Mouse (Mus musculus): Measurements from ENCODE around the gene 4930442H23Rik. TPM values are rescaled to one million over a fixed set of nuclear protein-coding genes. Genes with fewer than 3 reads are reported as not detected.

Gene 4930442H23Rik
- polyA plus RNA-seq, 1 experiment from 2014 or later, result 0.16 TPM

GRCm38 (mm10) chr10:81195300-81195699 is 11.7 kb upstream of the 4930442H23Rik start:
- Histone ChIP-seq H3K4me3 (ENCODE audit: low read depth, low read length) (no peak overlapping the region), H3K4me2 (replicated peaks; ENCODE audit: low read depth, low read length) (no peak overlapping the region)

GRCm38 (mm10) chr10:81193991-81194774 is 10.5 kb upstream of the 4930442H23Rik start:
- 0 out of 2 replicates have a peak, but pooled peaks have one; percentile 5 for ATAC-seq
- H3K36me3 ChIP-seq (ENCODE audit: insufficient read depth, low read length), result 0 out of 2 replicates have a peak, but pooled peaks cover 8% of the 10 kb centered on the region
- TF ChIP-seq CTCF (IDR thresholded peaks at IDR 0.05), result no peak
- TF ChIP-seq EP300 (IDR thresholded peaks at IDR 0.05), result no peak
- H3K4me3 ChIP-seq (ENCODE audit: low read depth, low read length), result no peak overlapping the region
- WGBS, result 12% methylated on average over 37 of the region's 37 CpGs
- H3K4me1 ChIP-seq (ENCODE audit: insufficient read depth, low read depth, low read length), result peaks cover 9% of the 10 kb centered on the region; the same call in 1 of the 2 replicates
- no peak overlapping the region for H3K27ac ChIP-seq (ENCODE audit: low read length)
- peak overlapping the region; percentile 30 for H3K4me2 ChIP-seq (replicated peaks; ENCODE audit: low read depth, low read length)
- H3K9ac ChIP-seq (replicated peaks; ENCODE audit: low read depth), result no peak overlapping the region; the same call in 1 of the 2 replicates
- no peaks in the 10 kb centered on the region for H3K9me3 ChIP-seq (ENCODE audit: low read length)
- H3K27me3 ChIP-seq (replicated peaks; ENCODE audit: insufficient read depth, low read length), result peaks cover 9% of the 10 kb centered on the region; the same call in 1 of the 2 replicates
- DNase-seq (ENCODE audit: low spot score), result peak; percentile 41

More at GRCm38 (mm10) chr10:81195300-81195699, 11.7 kb upstream of the 4930442H23Rik start:
- Histone ChIP-seq H3K4me1 (ENCODE audit: insufficient read depth, low read depth, low read length) (peaks cover 9% of the 10 kb centered on the region; the same call in 1 of the 2 replicates), H3K36me3 (ENCODE audit: insufficient read depth, low read length) (0 out of 2 replicates have a peak, but pooled peaks cover 2% of the 10 kb centered on the region), H3K27me3 (replicated peaks; ENCODE audit: insufficient read depth, low read length) (peaks cover 9% of the 10 kb centered on the region; the same call in 1 of the 2 replicates), H3K27ac (ENCODE audit: low read length) (no peak overlapping the region), H3K9ac (replicated peaks; ENCODE audit: low read depth) (no peak overlapping the region), H3K9me3 (ENCODE audit: low read length) (no peaks in the 10 kb centered on the region)
- DNase-seq (ENCODE audit: low spot score), result no peak
- TF ChIP-seq EP300 (IDR thresholded peaks at IDR 0.05) (no peak), CTCF (IDR thresholded peaks at IDR 0.05) (no peak)
- WGBS, result 47% methylated on average over 4 of the region's 4 CpGs
- no peak for ATAC-seq

- H3K27me3 ChIP-seq (replicated peaks; ENCODE audit: insufficient read depth, low read length), result peaks cover 9% of the 10 kb centered on the region; the same call in 1 of the 2 replicates
- peak overlapping the region; percentile 86; the same call in 1 of the 2 replicates for H3K27ac ChIP-seq (ENCODE audit: low read length)
- peaks cover 9% of the 10 kb centered on the region; the same call in 1 of the 2 replicates for H3K4me1 ChIP-seq (ENCODE audit: insufficient read depth, low read depth, low read length)
- peaks cover 13% of the 10 kb centered on the region; the same call in 1 of the 2 replicates for H3K36me3 ChIP-seq (ENCODE audit: insufficient read depth, low read length)
- no peak overlapping the region for H3K9ac ChIP-seq (replicated peaks; ENCODE audit: low read depth)
- TF ChIP-seq EP300 (IDR thresholded peaks at IDR 0.05) (no peak), CTCF (IDR thresholded peaks at IDR 0.05) (no peak)
- WGBS, result 4% methylated on average over 19 of the region's 19 CpGs
- H3K4me3 ChIP-seq (ENCODE audit: low read depth, low read length), result peak overlapping the region; percentile 60
- H3K9me3 ChIP-seq (ENCODE audit: low read length), result no peaks in the 10 kb centered on the region
- ATAC-seq (no peak), DNase-seq (ENCODE audit: low spot score) (no peak)
- H3K4me2 ChIP-seq (replicated peaks; ENCODE audit: low read depth, low read length), result peak overlapping the region; percentile 85
Measured at GRCm38 (mm10) chr10:81192968-81193501, 9.4 kb upstream of the 4930442H23Rik start.

GRCm38 (mm10) chr10:81192270-81192967 is 8.8 kb upstream of the 4930442H23Rik start:
- ATAC-seq (peak; percentile 88), DNase-seq (ENCODE audit: low spot score) (peak; percentile 91)
- H3K27me3 ChIP-seq (replicated peaks; ENCODE audit: insufficient read depth, low read length), result peaks cover 9% of the 10 kb centered on the region; the same call in 1 of the 2 replicates
- H3K9ac ChIP-seq (replicated peaks; ENCODE audit: low read depth), result peak overlapping the region; percentile 26; the same call in 1 of the 2 replicates
- peaks cover 13% of the 10 kb centered on the region; the same call in 1 of the 2 replicates for H3K36me3 ChIP-seq (ENCODE audit: insufficient read depth, low read length)
- peak overlapping the region; percentile 60 for H3K4me3 ChIP-seq (ENCODE audit: low read depth, low read length)
- peak overlapping the region; percentile 85 for H3K4me2 ChIP-seq (replicated peaks; ENCODE audit: low read depth, low read length)
- peak overlapping the region; percentile 86 for H3K27ac ChIP-seq (ENCODE audit: low read length)
- 1% methylated on average over 85 of the region's 93 CpGs for WGBS
- TF ChIP-seq CTCF (IDR thresholded peaks at IDR 0.05) (peak; percentile 36), EP300 (IDR thresholded peaks at IDR 0.05) (no peak)
- H3K4me1 ChIP-seq (ENCODE audit: insufficient read depth, low read depth, low read length), result peaks cover 9% of the 10 kb centered on the region; the same call in 1 of the 2 replicates
- H3K9me3 ChIP-seq (ENCODE audit: low read length), result no peaks in the 10 kb centered on the region

- 57% methylated on average over 18 of the region's 18 CpGs for WGBS
- H3K4me3 ChIP-seq (ENCODE audit: low read depth, low read length), result peak overlapping the region; percentile 60; the same call in 1 of the 2 replicates
- ATAC-seq (peak; percentile 14), DNase-seq (ENCODE audit: low spot score) (peak; percentile 33)
- no peaks in the 10 kb centered on the region for H3K9me3 ChIP-seq (ENCODE audit: low read length)
- H3K9ac ChIP-seq (replicated peaks; ENCODE audit: low read depth), result peak overlapping the region; percentile 26; the same call in 1 of the 2 replicates
- H3K4me2 ChIP-seq (replicated peaks; ENCODE audit: low read depth, low read length), result peak overlapping the region; percentile 85; the same call in 1 of the 2 replicates
- no peak for TF ChIP-seq CTCF (IDR thresholded peaks at IDR 0.05)
- no peak for TF ChIP-seq EP300 (IDR thresholded peaks at IDR 0.05)
- H3K4me1 ChIP-seq (ENCODE audit: insufficient read depth, low read depth, low read length), result peaks cover 9% of the 10 kb centered on the region; the same call in 1 of the 2 replicates
- H3K27ac ChIP-seq (ENCODE audit: low read length), result peak overlapping the region; percentile 86
- H3K27me3 ChIP-seq (replicated peaks; ENCODE audit: insufficient read depth, low read length), result peaks cover 9% of the 10 kb centered on the region; the same call in 1 of the 2 replicates
- H3K36me3 ChIP-seq (ENCODE audit: insufficient read depth, low read length), result peaks cover 13% of the 10 kb centered on the region; the same call in 1 of the 2 replicates
Measured at GRCm38 (mm10) chr10:81191342-81191982, 7.8 kb upstream of the 4930442H23Rik start.

Measured in lung, postnatal 0 days (tissue).